ENCODE assay signal across 26 mouse cellular contexts in genomic region chr16:45869044-45869443, GRCm38 (mm10).
DNase-seq lines count a peak whose midpoint lies in the region; ATAC-seq lines count a peak whose summit lies in the region.
"Had no signal": no experiment of that assay in that cellular context is flagged by ENCODE, and none has a peak within 500 bp of the region (broad histone marks: within the 10 kb centered on the region; RNA-seq: fewer than 3 reads in every experiment).

No protein-coding gene starts in this region.

- ATAC-seq in embryonic facial prominence, embryonic 11.5 days (replicated peaks; ENCODE audit: insufficient number of reproducible peaks, low FRiP score, low TSS enrichment, low read depth), result no peak
- no peak for ATAC-seq in embryonic facial prominence, embryonic 13.5 days (ENCODE audit: insufficient number of reproducible peaks, insufficient read depth, low FRiP score, low TSS enrichment, low read depth)
- peak; percentile 78 for ATAC-seq in limb, embryonic 13.5 days (ENCODE audit: low FRiP score, low read depth)
- ATAC-seq: activated CD4-positive, CD25-positive, alpha-beta regulatory T cell, adult 4 months; CD4-positive, CD25-positive, alpha-beta regulatory T cell, adult 4 months; forebrain, embryonic 13.5 days; forebrain, embryonic 15.5 days; forebrain, postnatal 0 days; Patski had no signal

- no peaks in the 10 kb centered on the region for H3K27me3 ChIP-seq in embryonic facial prominence, embryonic 11.5 days (ENCODE audit: control insufficient read depth, insufficient read depth, low read length)
- H3K27me3 ChIP-seq in embryonic facial prominence, embryonic 10.5 days (replicated peaks; ENCODE audit: low read depth, poor library complexity, severe bottlenecking), result no peaks in the 10 kb centered on the region
- H3K27me3 ChIP-seq in embryonic facial prominence, embryonic 13.5 days, result no peaks in the 10 kb centered on the region
- no peaks in the 10 kb centered on the region for H3K27me3 ChIP-seq in limb, embryonic 13.5 days
- H3K27me3 ChIP-seq: CH12.LX; embryonic facial prominence, embryonic 12.5 days; forebrain, embryonic 13.5 days; forebrain, embryonic 15.5 days; Patski had no signal

- H3K4me3 ChIP-seq in embryonic facial prominence, embryonic 11.5 days (ENCODE audit: low read depth, low read length), result no peak overlapping the region
- no peak overlapping the region for H3K4me3 ChIP-seq in embryonic facial prominence, embryonic 10.5 days
- H3K4me3 ChIP-seq in embryonic facial prominence, embryonic 13.5 days, result no peak overlapping the region
- no peak overlapping the region for H3K4me3 ChIP-seq in limb, embryonic 13.5 days
- H3K4me3 ChIP-seq: embryonic facial prominence, embryonic 12.5 days; forebrain, embryonic 13.5 days; forebrain, embryonic 15.5 days had no signal

- H3K9ac ChIP-seq in embryonic facial prominence, embryonic 11.5 days (replicated peaks; ENCODE audit: low read length), result no peak overlapping the region
- H3K9ac ChIP-seq in embryonic facial prominence, embryonic 13.5 days, result no peak overlapping the region
- H3K9ac ChIP-seq in limb, embryonic 13.5 days, result no peak overlapping the region
- H3K9ac ChIP-seq: embryonic facial prominence, embryonic 12.5 days; forebrain, embryonic 13.5 days; forebrain, embryonic 15.5 days; forebrain, postnatal 0 days had no signal

- peak; percentile 41 for DNase-seq in embryonic facial prominence, embryonic 11.5 days (ENCODE audit: low spot score)
- DNase-seq in embryonic facial prominence, embryonic 10.5 days (ENCODE audit: low spot score), result no peak
- DNase-seq in forelimb bud, embryonic 11.5 days (ENCODE audit: low read depth, low spot score), result peak; percentile 43
- DNase-seq in lung, postnatal 4 days, result no peak
- no peak for DNase-seq in heart, postnatal 4 days
- DNase-seq in right cerebral cortex, postnatal 25 days, result no peak
- DNase-seq: adrenal gland, adult 8-10 months; adrenal gland, postnatal 14 days; adrenal gland, postnatal 36 days; B cell, adult 2 months; cerebellum, adult 11-12 months; cerebellum, adult 2 months; cerebellum, adult 9-10 months; cerebellum, postnatal 10 days; cerebellum, postnatal 25 days; forebrain, postnatal 0 days had no signal

- no peaks in the 10 kb centered on the region for H3K36me3 ChIP-seq in embryonic facial prominence, embryonic 11.5 days (replicated peaks; ENCODE audit: control insufficient read depth, insufficient read depth, low read depth, low read length)
- H3K36me3 ChIP-seq in embryonic facial prominence, embryonic 10.5 days (replicated peaks), result no peaks in the 10 kb centered on the region
- H3K36me3 ChIP-seq in embryonic facial prominence, embryonic 13.5 days, result no peaks in the 10 kb centered on the region
- no peaks in the 10 kb centered on the region for H3K36me3 ChIP-seq in limb, embryonic 13.5 days
- H3K36me3 ChIP-seq: embryonic facial prominence, embryonic 12.5 days; forebrain, embryonic 15.5 days; G1E had no signal

- no peaks in the 10 kb centered on the region for H3K9me3 ChIP-seq in embryonic facial prominence, embryonic 11.5 days (replicated peaks; ENCODE audit: control insufficient read depth, low read length)
- no peaks in the 10 kb centered on the region for H3K9me3 ChIP-seq in embryonic facial prominence, embryonic 10.5 days
- H3K9me3 ChIP-seq in embryonic facial prominence, embryonic 13.5 days, result no peaks in the 10 kb centered on the region
- H3K9me3 ChIP-seq in limb, embryonic 13.5 days, result no peaks in the 10 kb centered on the region
- H3K9me3 ChIP-seq: embryonic facial prominence, embryonic 12.5 days; forebrain, embryonic 13.5 days; forebrain, embryonic 15.5 days had no signal

- no peak overlapping the region for H3K27ac ChIP-seq in embryonic facial prominence, embryonic 11.5 days (replicated peaks; ENCODE audit: low read depth, low read length)
- no peak overlapping the region for H3K27ac ChIP-seq in embryonic facial prominence, embryonic 10.5 days (replicated peaks)
- peak overlapping the region; percentile 40; the same call in 1 of the 2 replicates for H3K27ac ChIP-seq in embryonic facial prominence, embryonic 13.5 days
- H3K27ac ChIP-seq in limb, embryonic 13.5 days, result no peak overlapping the region
- H3K27ac ChIP-seq: embryonic facial prominence, embryonic 12.5 days; forebrain, embryonic 13.5 days; forebrain, embryonic 15.5 days had no signal

- no peaks in the 10 kb centered on the region for H3K4me1 ChIP-seq in embryonic facial prominence, embryonic 11.5 days (ENCODE audit: control insufficient read depth, insufficient read depth, low read length)
- H3K4me1 ChIP-seq in embryonic facial prominence, embryonic 10.5 days, result 0 out of 2 replicates have a peak, but pooled peaks cover 4% of the 10 kb centered on the region
- 0 out of 2 replicates have a peak, but pooled peaks cover 12% of the 10 kb centered on the region for H3K4me1 ChIP-seq in embryonic facial prominence, embryonic 13.5 days
- H3K4me1 ChIP-seq in limb, embryonic 13.5 days, result peaks cover 19% of the 10 kb centered on the region
- H3K4me1 ChIP-seq: embryonic facial prominence, embryonic 12.5 days; forebrain, embryonic 13.5 days; forebrain, embryonic 15.5 days had no signal

- 58% methylated on average over 3 of the region's 3 CpGs for WGBS in embryonic facial prominence, embryonic 11.5 days
- WGBS in embryonic facial prominence, embryonic 10.5 days, result 85% methylated on average over 3 of the region's 3 CpGs
- WGBS in embryonic facial prominence, embryonic 13.5 days, result 29% methylated on average over 3 of the region's 3 CpGs
- 38% methylated on average over 3 of the region's 3 CpGs for WGBS in limb, embryonic 13.5 days

- no peak overlapping the region for H3K4me2 ChIP-seq in embryonic facial prominence, embryonic 11.5 days (ENCODE audit: low read depth, low read length)
- H3K4me2 ChIP-seq in embryonic facial prominence, embryonic 13.5 days, result no peak overlapping the region
- H3K4me2 ChIP-seq in limb, embryonic 13.5 days (replicated peaks), result no peak overlapping the region
- H3K4me2 ChIP-seq: embryonic facial prominence, embryonic 12.5 days; forebrain, embryonic 13.5 days; forebrain, embryonic 15.5 days had no signal

Comparison
In these comparisons a context has a peak if more than half of its experiments do, and no peak if none do; other contexts are left out.
1. DNase-seq: peak in embryonic facial prominence, embryonic 11.5 days (single experiment) and forelimb bud, embryonic 11.5 days (single experiment); none in embryonic facial prominence, embryonic 10.5 days (single experiment), lung, postnatal 4 days (0 of 2), heart, postnatal 4 days (single experiment) and right cerebral cortex, postnatal 25 days (single experiment).